Mouse (Mus musculus): ENCODE data around the gene Fcrl1.
A peak's percentile ranks its signal among the peaks of the same experiment; 100 is the strongest.
"Not testable (repeated sequence)": the region's sequence is repeated elsewhere in the genome, so short reads cannot be mapped to it uniquely, and the experiment has no call there.

Fcrl1 gene

GRCm38 (mm10) chr3:87376195-87377165 lies at the start of gene Fcrl1:
TSS of gene Fcrl1 (plus strand) at chr3:87376387.
- peak in 1 of 2 experiments; percentile 21 for DNase-seq (ENCODE audit: low spot score in 2 of 2)

- DNase-seq (ENCODE audit: low spot score in 2 of 2): no peak
Measured at GRCm38 (mm10) chr3:87337899-87338298, 38.3 kb upstream of the Fcrl1 start.

GRCm38 (mm10) chr3:87350992-87351391 lies 25.2 kb upstream of the Fcrl1 start:
- DNase-seq (ENCODE audit: low spot score in 2 of 2): not testable (repeated sequence)

- DNase-seq (ENCODE audit: low spot score in 2 of 2): no peak
Measured at GRCm38 (mm10) chr3:87357581-87357980, 18.6 kb upstream of the Fcrl1 start, which contains the start of gene Cd5l. TSS of gene Cd5l (plus strand) at chr3:87357881.

- no peak for DNase-seq (ENCODE audit: low spot score in 2 of 2)
Measured at GRCm38 (mm10) chr3:87359215-87359614, 17.0 kb upstream of the Fcrl1 start.

GRCm38 (mm10) chr3:87360466-87360865 lies 15.7 kb upstream of the Fcrl1 start:
- no peak for DNase-seq (ENCODE audit: low spot score in 2 of 2)

GRCm38 (mm10) chr3:87365691-87366090 lies 10.5 kb upstream of the Fcrl1 start:
- DNase-seq (ENCODE audit: low spot score in 2 of 2): no peak

GRCm38 (mm10) chr3:87367511-87367910 lies 8.7 kb upstream of the Fcrl1 start:
- DNase-seq (ENCODE audit: low spot score in 2 of 2): no peak

GRCm38 (mm10) chr3:87369181-87369580 lies 7.0 kb upstream of the Fcrl1 start:
- peak in 1 of 2 experiments; percentile 57 for DNase-seq (ENCODE audit: low spot score in 2 of 2)

- DNase-seq (ENCODE audit: low spot score in 2 of 2): no peak
Measured at GRCm38 (mm10) chr3:87377228-87377627, 1.0 kb downstream of the Fcrl1 start.

- no peak for DNase-seq (ENCODE audit: low spot score in 2 of 2)
Measured at GRCm38 (mm10) chr3:87377719-87378118, 1.5 kb downstream of the Fcrl1 start.

GRCm38 (mm10) chr3:87379641-87380315 lies 3.6 kb downstream of the Fcrl1 start:
- peak in 1 of 2 experiments; percentile 35 for DNase-seq (ENCODE audit: low spot score in 2 of 2)

- no peak for DNase-seq (ENCODE audit: low spot score in 2 of 2)
Measured at GRCm38 (mm10) chr3:87381806-87382712, 5.9 kb downstream of the Fcrl1 start.

- DNase-seq (ENCODE audit: low spot score in 2 of 2): no peak
Measured at GRCm38 (mm10) chr3:87383308-87383707, 7.1 kb downstream of the Fcrl1 start.

- no peak for DNase-seq (ENCODE audit: low spot score in 2 of 2)
Measured at GRCm38 (mm10) chr3:87385105-87385504, 8.9 kb downstream of the Fcrl1 start.

GRCm38 (mm10) chr3:87390935-87391334 lies 14.7 kb downstream of the Fcrl1 start:
- no peak for DNase-seq (ENCODE audit: low spot score in 2 of 2)

GRCm38 (mm10) chr3:87398809-87399208 lies 22.6 kb downstream of the Fcrl1 start:
- no peak for DNase-seq (ENCODE audit: low spot score in 2 of 2)

GRCm38 (mm10) chr3:87399906-87400305 lies 23.7 kb downstream of the Fcrl1 start:
- peak in 1 of 2 experiments; percentile 26 for DNase-seq (ENCODE audit: low spot score in 2 of 2)

GRCm38 (mm10) chr3:87401321-87401720 lies 25.1 kb downstream of the Fcrl1 start:
- DNase-seq (ENCODE audit: low spot score in 2 of 2): peak; percentile 30 to 65

GRCm38 (mm10) chr3:87408171-87408570 lies 32.0 kb downstream of the Fcrl1 start:
- peak; percentile 64 to 82 for DNase-seq (ENCODE audit: low spot score in 2 of 2)

- peak in 1 of 2 experiments; percentile 56 for DNase-seq (ENCODE audit: low spot score in 2 of 2)
Measured at GRCm38 (mm10) chr3:87409196-87409935, 33.2 kb downstream of the Fcrl1 start.

All from spleen, postnatal 4 days (tissue).